Mouse (Mus musculus) testis, adult 2 months (tissue): ENCODE data around the gene Ppm1e. TPM values are rescaled to one million over a fixed set of nuclear protein-coding genes. Genes with fewer than 3 reads are reported as not detected.

Experiments used
- H3K27ac ChIP-seq: fragments of 200-500 bp; 2 replicates; pipeline ENCODE4 v1.5.1; 2012; ENCODE audit warnings: low read depth, low read length; ENCODE audit not compliant: control insufficient read depth, insufficient read depth
- H3K27me3 ChIP-seq: fragments of 200-500 bp; 2 replicates; pipeline ENCODE4 v1.6.1; 2012; ENCODE audit warnings: mild to moderate bottlenecking, low read length, moderate library complexity; ENCODE audit not compliant: control insufficient read depth, insufficient read depth
- H3K36me3 ChIP-seq: fragments of 200-500 bp; 2 replicates; pipeline ENCODE4 v1.6.1; 2012; ENCODE audit warnings: mild to moderate bottlenecking, low read length; ENCODE audit not compliant: control insufficient read depth, insufficient read depth
- H3K4me1 ChIP-seq: fragments of 200-500 bp; 2 replicates; pipeline ENCODE4 v1.6.1; 2012; ENCODE audit warnings: low read length; ENCODE audit not compliant: control insufficient read depth, insufficient read depth
- H3K4me3 ChIP-seq: fragments of 200-500 bp; 2 replicates; pipeline ENCODE4 v1.5.1; 2012; ENCODE audit warnings: low read depth, mild to moderate bottlenecking, low read length, moderate library complexity, mixed read lengths; ENCODE audit not compliant: control insufficient read depth
- CTCF ChIP-seq: fragments of 200-500 bp; IDR thresholded peaks from 2 replicates; pipeline ENCODE4 v1.5.1; 2012; ENCODE audit warnings: low read depth, mild to moderate bottlenecking, inconsistent platforms, low read length, moderate library complexity; ENCODE audit not compliant: control insufficient read depth, insufficient read depth, insufficient replicate concordance
- POLR2A ChIP-seq: fragments of 200-500 bp; IDR thresholded peaks from 2 replicates; pipeline ENCODE4 v1.6.1; 2012; ENCODE audit warnings: low read depth, mild to moderate bottlenecking, inconsistent platforms, low read length, moderate library complexity; ENCODE audit not compliant: control insufficient read depth
- polyA plus RNA-seq: library from polyadenylated mRNA; depleted of rRNA; stranded (reverse); fragments of >200 nt; gene quantifications from 2 replicates; pipeline ENCODE4 v1.2.3, GENCODE M21; 2012

The Ppm1e gene
- polyA plus RNA-seq, 1 experiment, result 4.1 TPM

- no peaks in the 10 kb centered on the region for H3K36me3 ChIP-seq
These were observed 9.2 kb upstream of the Ppm1e start for GRCm38 (mm10) chr11:87367865-87368580.

GRCm38 (mm10) chr11:87367061-87367460 is 8.2 kb upstream of the Ppm1e start:
- H3K4me3 ChIP-seq, result no peak overlapping the region
- TF ChIP-seq CTCF (no peak), POLR2A (no peak)
- H3K27me3 ChIP-seq, result no peaks in the 10 kb centered on the region
- no peak overlapping the region for H3K27ac ChIP-seq
- no peaks in the 10 kb centered on the region for H3K36me3 ChIP-seq
- H3K4me1 ChIP-seq, result no peaks in the 10 kb centered on the region

More at GRCm38 (mm10) chr11:87367865-87368580, 9.2 kb upstream of the Ppm1e start:
- Histone ChIP-seq H3K4me1 (no peaks in the 10 kb centered on the region), H3K27ac (no peak overlapping the region), H3K4me3 (no peak overlapping the region), H3K27me3 (no peaks in the 10 kb centered on the region)
- TF ChIP-seq POLR2A (no peak), CTCF (no peak)

- Histone ChIP-seq H3K36me3 (no peaks in the 10 kb centered on the region), H3K27me3 (no peaks in the 10 kb centered on the region), H3K4me3 (no peak overlapping the region), H3K27ac (no peak overlapping the region), H3K4me1 (no peaks in the 10 kb centered on the region)
- TF ChIP-seq CTCF (no peak), POLR2A (no peak)
These were observed 6.3 kb upstream of the Ppm1e start for GRCm38 (mm10) chr11:87365120-87365519.

- no peak overlapping the region; the same call in 1 of the 2 replicates for H3K27ac ChIP-seq
These were observed 414 bp upstream of the Ppm1e start for GRCm38 (mm10) chr11:87359262-87359612.

GRCm38 (mm10) chr11:87357317-87358300 is 1.2 kb downstream of the Ppm1e start:
- H3K27ac ChIP-seq, result no peak overlapping the region
- no peaks in the 10 kb centered on the region for H3K36me3 ChIP-seq
- H3K27me3 ChIP-seq, result no peaks in the 10 kb centered on the region
- H3K4me1 ChIP-seq, result no peaks in the 10 kb centered on the region; the same call in 1 of the 2 replicates
- H3K4me3 ChIP-seq, result peak overlapping the region; percentile 87
- TF ChIP-seq CTCF (no peak), POLR2A (no peak)

More at GRCm38 (mm10) chr11:87359262-87359612, 414 bp upstream of the Ppm1e start:
- TF ChIP-seq CTCF, result no peak
- TF ChIP-seq POLR2A, result no peak
- H3K36me3 ChIP-seq, result no peaks in the 10 kb centered on the region
- H3K4me1 ChIP-seq, result no peaks in the 10 kb centered on the region; the same call in 1 of the 2 replicates
- peak overlapping the region; percentile 87 for H3K4me3 ChIP-seq
- no peaks in the 10 kb centered on the region for H3K27me3 ChIP-seq

- Histone ChIP-seq H3K4me1 (no peaks in the 10 kb centered on the region; the same call in 1 of the 2 replicates), H3K27me3 (no peaks in the 10 kb centered on the region), H3K27ac (no peak overlapping the region), H3K4me3 (no peak overlapping the region), H3K36me3 (no peaks in the 10 kb centered on the region)
- TF ChIP-seq CTCF (no peak), POLR2A (no peak)
These were observed 4.0 kb downstream of the Ppm1e start for GRCm38 (mm10) chr11:87354861-87355260.

GRCm38 (mm10) chr11:87353646-87354170 is 5.1 kb downstream of the Ppm1e start:
- H3K27ac ChIP-seq, result no peak overlapping the region
- TF ChIP-seq CTCF (no peak), POLR2A (no peak)
- H3K27me3 ChIP-seq, result no peaks in the 10 kb centered on the region
- H3K4me3 ChIP-seq, result no peak overlapping the region
- no peaks in the 10 kb centered on the region for H3K36me3 ChIP-seq
- H3K4me1 ChIP-seq, result no peaks in the 10 kb centered on the region
